In the genomic region with DNA sequence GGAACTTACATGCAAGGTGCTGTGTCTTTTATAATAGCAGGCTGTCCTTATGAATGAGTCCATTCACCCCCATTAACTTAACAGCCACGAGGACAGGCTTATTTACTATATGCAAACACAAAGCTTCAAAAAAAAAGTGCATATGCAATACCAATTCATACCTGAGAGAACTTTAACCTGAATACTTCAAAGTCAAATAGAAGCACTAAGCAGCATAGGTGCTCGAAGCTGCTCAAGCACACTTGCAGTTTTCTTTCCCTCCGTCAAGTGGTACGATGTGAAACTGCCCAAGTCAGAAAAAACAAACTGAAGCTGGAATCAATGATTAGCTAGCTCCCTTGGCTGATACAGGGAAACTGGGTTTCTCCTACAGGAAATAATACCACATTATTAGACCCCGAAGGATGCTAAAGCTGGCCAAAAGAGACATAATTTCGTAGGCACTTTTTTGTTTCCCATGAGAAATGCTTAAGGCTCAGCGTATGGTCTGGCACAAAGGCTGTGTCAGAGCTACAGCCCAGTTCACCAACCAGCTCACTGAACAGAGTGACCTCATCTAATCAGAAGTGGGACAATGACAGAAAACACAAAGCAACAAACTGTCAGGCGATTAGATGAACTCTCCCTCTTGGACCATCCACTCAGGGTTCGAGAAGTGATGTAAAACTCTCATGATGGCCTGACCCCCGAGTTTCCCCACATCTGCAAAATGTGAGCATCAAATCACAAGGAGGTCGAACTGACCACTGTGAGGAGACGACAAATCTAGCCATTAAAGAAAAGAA, we compare ENCODE assay signal across 9 mouse cellular contexts. TPM values are rescaled to one million over a fixed set of nuclear protein-coding genes. Genes with fewer than 3 reads are reported as not detected.
A peak's percentile ranks its signal among the peaks of the same experiment; 100 is the strongest.
DNase-seq lines count a peak whose midpoint lies in the region; ATAC-seq lines count a peak whose summit lies in the region.
"Had no signal": no experiment of that assay in that cellular context is flagged by ENCODE, and none has a peak within 500 bp of the region (broad histone marks: within the 10 kb centered on the region; RNA-seq: fewer than 3 reads in every experiment).

No protein-coding gene starts in this region.

- peaks cover 41% of the 10 kb centered on the region for H3K36me3 ChIP-seq in erythroblast, embryonic 14.5 days (ENCODE audit: control insufficient read depth)
- H3K36me3 ChIP-seq in liver, embryonic 12.5 days: peaks cover 3% of the 10 kb centered on the region
- H3K36me3 ChIP-seq in neural tube, embryonic 15.5 days: no peaks in the 10 kb centered on the region

- H3K9ac ChIP-seq in liver, embryonic 12.5 days: peak overlapping the region; percentile 92
- H3K9ac ChIP-seq in neural tube, embryonic 15.5 days (replicated peaks): no peak overlapping the region

- no peak for ATAC-seq in erythroblast, adult 5-6 weeks (replicated peaks; ENCODE audit: low FRiP score, poor library complexity, severe bottlenecking)
- ATAC-seq in liver, embryonic 12.5 days: no peak
- ATAC-seq in neural tube, embryonic 15.5 days (ENCODE audit: low FRiP score): no peak

- peaks cover 27% of the 10 kb centered on the region for H3K27me3 ChIP-seq in erythroblast, embryonic 14.5 days (ENCODE audit: control insufficient read depth)
- H3K27me3 ChIP-seq in liver, embryonic 12.5 days (replicated peaks): peaks cover 18% of the 10 kb centered on the region
- 0 out of 2 replicates have a peak, but pooled peaks cover 13% of the 10 kb centered on the region for H3K27me3 ChIP-seq in neural tube, embryonic 15.5 days (replicated peaks)

- peaks cover 58% of the 10 kb centered on the region for H3K4me1 ChIP-seq in erythroblast, embryonic 14.5 days (ENCODE audit: control insufficient read depth)
- peaks cover 50% of the 10 kb centered on the region for H3K4me1 ChIP-seq in liver, embryonic 12.5 days
- peaks cover 26% of the 10 kb centered on the region for H3K4me1 ChIP-seq in neural tube, embryonic 15.5 days

- peak overlapping the region; percentile 93; the same call in 1 of the 2 replicates for H3K27ac ChIP-seq in liver, embryonic 12.5 days
- H3K27ac ChIP-seq in neural tube, embryonic 15.5 days (replicated peaks): no peak overlapping the region

- peak overlapping the region; percentile 100 for H3K4me3 ChIP-seq in erythroblast, embryonic 14.5 days (replicated peaks)
- H3K4me3 ChIP-seq in liver, embryonic 12.5 days: peak overlapping the region; percentile 82
- no peak overlapping the region for H3K4me3 ChIP-seq in neural tube, embryonic 15.5 days (replicated peaks)

- 68% methylated on average over 12 of the region's 12 CpGs for WGBS in liver, embryonic 12.5 days (ENCODE audit: insufficient replicate concordance)
- WGBS in neural tube, embryonic 15.5 days: 45% methylated on average over 12 of the region's 12 CpGs

- peak; percentile 7 for DNase-seq in kidney, postnatal 14 days
- no peak for DNase-seq in kidney, adult 18-20 months
- DNase-seq in thymus, postnatal 14 days: no peak
- no peak for DNase-seq in adrenal gland, adult (ENCODE audit: inconsistent age in 2 of 2, low spot score in 1 of 2)
- DNase-seq: thymus, postnatal 25 days had no signal

- H3K4me2 ChIP-seq in liver, embryonic 12.5 days: peak overlapping the region; percentile 94
- H3K4me2 ChIP-seq in neural tube, embryonic 15.5 days: peak overlapping the region; percentile 98; the same call in 1 of the 2 replicates

- H3K9me3 ChIP-seq in erythroblast, embryonic 14.5 days (ENCODE audit: control insufficient read depth, low read length): peaks cover 4% of the 10 kb centered on the region
- H3K9me3 ChIP-seq in liver, embryonic 12.5 days (replicated peaks): peaks cover under 1% of the 10 kb centered on the region; the same call in 1 of the 2 replicates
- no peaks in the 10 kb centered on the region for H3K9me3 ChIP-seq in neural tube, embryonic 15.5 days (replicated peaks)

RNA-seq across cellular contexts. Expression of gene Pip5k1b, which starts 2.2 kb away (rescaled TPM):
- 3.1 and 5.0 TPM in 2 replicates for polyA plus RNA-seq in erythroblast, embryonic 14.5 days (2012)
- total RNA-seq in erythroblast, adult 5-6 weeks (2015; ENCODE audit: low replicate concordance): 35.4 and 43.9 TPM in 2 replicates
- total RNA-seq in erythroblast, adult 5-6 weeks (2017; ENCODE audit: low replicate concordance): 34.4 and 43.5 TPM in 2 replicates
- 9.1 and 9.5 TPM in 2 replicates for polyA plus RNA-seq in liver, embryonic 12.5 days (2016; fragmentation: Nextera tagmentation; extraction: Ambion mirVana)
- polyA plus RNA-seq in neural tube, embryonic 15.5 days (2015; fragmentation: Nextera tagmentation; extraction: Ambion mirVana): 1.6 and 2.6 TPM in 2 replicates
